Mouse (Mus musculus) retina, embryonic 14.5 days (tissue): ENCODE data around the gene Acsm2.
"Not testable (repeated sequence)": the region's sequence is repeated elsewhere in the genome, so short reads cannot be mapped to it uniquely, and the experiment has no call there.

Source experiments
- DNase-seq: peaks from one replicate; pipeline ENCODE4 v3.0.0-alpha.2; 2015; ENCODE audit warnings: low spot score

Acsm2 gene

DNA sequence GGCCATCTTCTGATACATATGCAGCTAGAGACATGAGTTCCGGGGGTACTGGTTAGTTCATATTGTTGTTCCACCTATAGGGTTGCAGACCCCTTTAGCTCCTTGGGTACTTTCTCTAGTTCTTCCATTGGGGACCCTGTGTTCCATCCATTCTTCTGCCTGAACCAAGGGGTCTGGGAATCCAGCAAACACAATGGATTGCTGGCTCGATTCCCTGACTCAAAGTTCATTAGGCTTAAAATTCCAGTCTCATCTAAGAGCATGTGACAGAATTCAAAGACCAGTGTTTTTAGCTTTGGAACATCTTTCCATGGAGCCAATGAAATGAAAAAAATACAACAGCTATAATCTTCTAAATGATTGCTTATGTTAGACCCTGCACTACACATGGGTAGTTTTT lies 8.3 kb downstream of the Acsm2 start:
- not testable (repeated sequence) for DNase-seq

DNA sequence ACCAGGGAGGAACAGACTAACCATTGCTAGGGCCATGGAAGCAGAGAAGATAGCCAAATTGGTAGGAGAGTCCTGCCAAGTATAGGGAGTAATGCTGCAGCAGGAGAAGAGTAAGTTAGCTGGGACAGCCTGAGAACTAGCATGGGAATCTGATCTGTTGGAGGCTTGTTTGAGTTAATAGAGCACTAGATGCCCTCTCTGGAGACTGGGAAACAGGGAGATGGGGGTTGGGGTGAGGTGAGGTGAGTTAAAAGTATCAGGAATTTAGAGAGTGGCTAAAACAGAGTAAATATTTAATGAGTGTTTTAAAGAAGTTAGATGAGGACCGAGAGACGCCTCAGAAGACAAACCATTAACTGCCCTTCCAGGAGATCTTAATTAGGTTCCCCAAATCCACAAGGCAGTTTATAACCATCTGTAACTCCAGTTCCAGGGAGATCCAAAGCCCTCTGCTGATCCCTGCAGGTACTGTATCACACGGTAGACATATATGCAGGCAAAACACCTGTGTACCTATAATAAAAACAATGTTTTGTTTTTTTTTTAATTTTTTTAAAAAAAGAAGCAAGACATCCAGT lies 40.5 kb downstream of the Acsm2 start:
- no peak for DNase-seq

GRCm38 (mm10) chr7:119595306-119595705 lies 41.2 kb downstream of the Acsm2 start:
- no peak for DNase-seq

DNA sequence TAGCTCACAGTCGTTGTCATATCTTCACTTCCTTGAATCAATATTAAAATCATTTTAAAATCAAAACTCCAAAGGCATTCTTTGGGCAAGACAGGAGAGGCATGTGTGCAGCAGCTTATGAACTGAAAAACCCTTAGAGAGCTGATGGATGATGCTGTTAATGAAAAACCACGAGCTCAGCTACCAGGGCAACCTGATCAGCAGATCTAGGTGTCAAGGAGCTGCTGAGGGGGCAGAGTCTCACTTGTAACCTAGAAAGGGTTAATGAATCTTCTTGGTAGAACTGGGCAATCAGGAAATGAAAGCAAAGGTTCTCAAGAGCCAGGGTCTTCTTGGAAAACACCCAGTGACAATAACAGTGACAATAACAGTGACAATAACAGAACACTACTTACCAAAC lies 42.4 kb downstream of the Acsm2 start:
- DNase-seq = no peak

- no peak for DNase-seq
Observed at GRCm38 (mm10) chr7:119601195-119601953, 47.2 kb downstream of the Acsm2 start.

DNA sequence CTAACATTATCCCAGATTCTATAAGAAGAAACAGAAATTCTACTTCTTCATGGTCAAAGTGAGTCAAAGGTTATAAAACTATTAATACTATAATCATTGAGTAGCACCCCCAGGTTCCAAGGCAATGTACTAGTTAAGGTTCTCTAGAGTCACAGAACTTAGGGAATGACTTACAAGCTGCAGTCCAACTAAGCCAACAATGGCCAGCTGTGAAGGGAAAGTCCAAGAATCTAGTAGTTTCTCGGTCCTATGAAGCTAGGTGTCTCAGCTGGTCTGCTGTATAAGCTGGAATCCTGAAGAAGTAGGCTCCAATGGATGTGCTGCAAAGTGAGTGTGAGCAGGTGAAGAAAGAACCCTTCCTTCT lies 47.8 kb downstream of the Acsm2 start:
- DNase-seq = no peak

GRCm38 (mm10) chr7:119604903-119605483 lies 50.9 kb downstream of the Acsm2 start:
- DNase-seq = no peak

- no peak for DNase-seq
Observed at GRCm38 (mm10) chr7:119605926-119606663, 52.0 kb downstream of the Acsm2 start.

- no peak for DNase-seq
Observed at GRCm38 (mm10) chr7:119606664-119607076, 52.5 kb downstream of the Acsm2 start, which contains the start of gene Acsm1. Gene Acsm1 (plus strand): TSS chr7:119607026.

- no peak for DNase-seq
Observed at GRCm38 (mm10) chr7:119607796-119608515, 53.8 kb downstream of the Acsm2 start.

DNA sequence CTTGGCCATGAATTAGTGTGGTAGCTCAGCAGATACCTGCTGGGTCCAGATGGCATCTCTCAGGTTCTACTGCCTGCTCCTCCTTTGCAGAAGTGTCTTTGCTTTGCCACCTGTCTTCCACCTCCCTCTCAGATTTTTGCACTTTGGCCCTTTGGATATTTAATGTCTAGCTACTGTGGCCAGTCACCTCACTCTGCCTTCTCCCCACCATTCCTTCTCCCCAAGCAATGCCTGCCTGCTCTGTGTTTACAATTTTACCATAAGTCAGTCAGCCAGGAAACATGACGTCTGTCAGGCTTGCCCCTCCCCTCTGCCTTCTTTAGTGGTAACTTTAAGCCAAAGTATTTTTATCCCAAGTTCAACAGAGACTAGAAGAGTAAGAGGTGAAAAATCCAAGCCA lies 62.4 kb downstream of the Acsm2 start:
- DNase-seq = no peak

GRCm38 (mm10) chr7:119617593-119617992 lies 63.5 kb downstream of the Acsm2 start:
- DNase-seq = no peak

DNA sequence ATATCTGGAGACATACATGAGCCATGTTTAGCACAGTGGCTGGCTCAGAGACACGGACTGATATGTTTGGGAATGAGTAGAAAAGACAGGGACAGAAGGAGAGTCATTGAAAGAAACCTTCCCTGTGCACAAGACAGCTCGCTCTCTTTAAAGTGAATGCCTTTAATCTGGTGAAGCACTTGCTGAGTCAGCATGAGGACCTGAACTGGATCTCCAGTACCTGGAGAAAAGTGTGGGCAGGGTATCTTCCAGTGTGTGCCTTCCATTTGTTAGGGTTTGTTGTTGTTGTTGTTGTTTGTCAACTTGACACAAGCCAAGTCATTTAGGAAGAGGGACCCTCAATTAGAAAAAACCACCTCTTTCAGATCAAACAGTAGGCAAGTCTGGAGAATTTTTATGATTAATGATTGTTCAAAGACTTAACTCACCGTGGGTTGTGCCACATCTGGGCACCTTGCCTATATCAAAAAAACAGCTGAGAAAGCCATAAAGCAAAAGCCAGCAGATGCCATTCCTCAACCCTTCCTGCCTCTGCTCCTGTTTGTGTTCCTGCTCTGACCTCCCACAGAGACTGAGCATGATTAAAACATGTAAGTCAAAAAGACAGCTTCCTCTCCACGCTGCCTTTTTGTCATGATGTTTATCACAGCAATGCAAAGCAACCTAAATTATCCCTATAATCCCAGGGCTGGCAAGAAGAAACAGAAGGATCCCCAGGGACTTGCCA lies 64.2 kb downstream of the Acsm2 start:
- no peak for DNase-seq

- DNase-seq = no peak
Observed at GRCm38 (mm10) chr7:119620157-119620556, 66.0 kb downstream of the Acsm2 start.

GRCm38 (mm10) chr7:119638773-119639172 lies 84.6 kb downstream of the Acsm2 start:
- no peak for DNase-seq

- no peak for DNase-seq
Observed at GRCm38 (mm10) chr7:119642307-119642706, 88.2 kb downstream of the Acsm2 start.
